1 mouse cellular context compared by ENCODE assay signal in genomic region chr12:69131981-69132380, GRCm38 (mm10).
TF ChIP-seq lines count a peak whose summit lies in the region.

No protein-coding gene starts in this region.

TF ChIP-seq in MEL, 35 proteins besides CTCF, POLR2A, EP300 and RAD21:
- TF ChIP-seq TCF12 (IDR thresholded peaks at IDR 0.05; ENCODE audit: low read depth, low read length) (no peak), SMC3 (IDR thresholded peaks at IDR 0.05; ENCODE audit: low read depth, low read length) (peak; percentile 62), ZNF384 (IDR thresholded peaks at IDR 0.05; ENCODE audit: low read depth, low read length) (peak; percentile 98)
TF ChIP-seq in MEL: peak in this region for 2.
